In genomic region chr12:102633083-102633501, GRCm38 (mm10) we compare ENCODE assay signal across 11 mouse cellular contexts.
DNase-seq lines count a peak whose midpoint lies in the region; ATAC-seq and TF ChIP-seq lines count a peak whose summit lies in the region.
"Had no signal": no experiment of that assay in that cellular context is flagged by ENCODE, and none has a peak within 500 bp of the region (broad histone marks: within the 10 kb centered on the region; RNA-seq: fewer than 3 reads in every experiment).

No protein-coding gene starts in this region.

- H3K9ac ChIP-seq in hindbrain, postnatal 0 days (replicated peaks; ENCODE audit: low read length): no peak overlapping the region
- H3K9ac ChIP-seq in intestine, postnatal 0 days (ENCODE audit: low read depth, low read length): no peak overlapping the region
- H3K9ac ChIP-seq: liver, postnatal 0 days had no signal

- no peak overlapping the region for H3K4me2 ChIP-seq in hindbrain, postnatal 0 days (ENCODE audit: low read depth, low read length)
- no peak overlapping the region for H3K4me2 ChIP-seq in intestine, postnatal 0 days (replicated peaks; ENCODE audit: low read depth)

- H3K4me1 ChIP-seq in hindbrain, postnatal 0 days (ENCODE audit: insufficient read depth, low read length): peaks cover 16% of the 10 kb centered on the region; the same call in 1 of the 2 replicates
- H3K4me1 ChIP-seq in hindbrain, embryonic 10.5 days (replicated peaks): peaks cover 31% of the 10 kb centered on the region
- no peaks in the 10 kb centered on the region for H3K4me1 ChIP-seq in intestine, postnatal 0 days (replicated peaks; ENCODE audit: control insufficient read depth, insufficient read depth, low read length)

- H3K9me3 ChIP-seq in hindbrain, postnatal 0 days (ENCODE audit: low read length): no peaks in the 10 kb centered on the region
- H3K9me3 ChIP-seq in hindbrain, embryonic 10.5 days: no peaks in the 10 kb centered on the region
- H3K9me3 ChIP-seq in intestine, postnatal 0 days (ENCODE audit: control insufficient read depth): no peaks in the 10 kb centered on the region

- peak; percentile 33; the same call in 1 of the 2 replicates for ATAC-seq in hindbrain, postnatal 0 days
- ATAC-seq in megakaryocyte-erythroid progenitor cell, adult 5-6 weeks (replicated peaks; ENCODE audit: low FRiP score, low TSS enrichment, poor library complexity, severe bottlenecking): no peak
- ATAC-seq in intestine, postnatal 0 days: no peak
- ATAC-seq: liver, postnatal 0 days had no signal

- no peak for TF ChIP-seq CTCF in hindbrain, postnatal 0 days (IDR thresholded peaks at IDR 0.05; ENCODE audit: low read depth)
- no peak for TF ChIP-seq CTCF in intestine, postnatal 0 days (IDR thresholded peaks at IDR 0.05; ENCODE audit: low read depth)

- no peak overlapping the region for H3K27ac ChIP-seq in hindbrain, postnatal 0 days
- H3K27ac ChIP-seq in hindbrain, embryonic 10.5 days: no peak overlapping the region
- H3K27ac ChIP-seq in intestine, postnatal 0 days (ENCODE audit: low read depth, low read length): no peak overlapping the region; the same call in 1 of the 2 replicates

- H3K27me3 ChIP-seq in hindbrain, postnatal 0 days (ENCODE audit: insufficient read depth, low read length): no peaks in the 10 kb centered on the region
- H3K27me3 ChIP-seq in hindbrain, embryonic 10.5 days (ENCODE audit: insufficient read depth, poor library complexity, severe bottlenecking): no peaks in the 10 kb centered on the region
- no peaks in the 10 kb centered on the region for H3K27me3 ChIP-seq in intestine, postnatal 0 days (replicated peaks; ENCODE audit: control insufficient read depth, insufficient read depth, low read length)

- peak; percentile 77 for DNase-seq in hindbrain, postnatal 0 days (ENCODE audit: low spot score)
- no peak for DNase-seq in hindbrain, embryonic 10.5 days (ENCODE audit: low spot score)
- DNase-seq in MN1 (ENCODE audit: low spot score): peak; percentile 46
- DNase-seq in adrenal gland, postnatal 10 days: peak; percentile 80
- DNase-seq in kidney, adult 18-20 months: peak; percentile 68
- no peak for DNase-seq in embryo, embryonic 9.5 days (ENCODE audit: extremely low spot score)
- DNase-seq: heart, postnatal 36 days; liver, postnatal 0 days had no signal

- H3K36me3 ChIP-seq in hindbrain, postnatal 0 days (ENCODE audit: insufficient read depth, low read length): no peaks in the 10 kb centered on the region
- H3K36me3 ChIP-seq in hindbrain, embryonic 10.5 days: no peaks in the 10 kb centered on the region
- H3K36me3 ChIP-seq in intestine, postnatal 0 days (ENCODE audit: control insufficient read depth, insufficient read depth): peaks cover 4% of the 10 kb centered on the region; the same call in 1 of the 2 replicates
- H3K36me3 ChIP-seq: G1E had no signal

- 25% methylated on average over 4 of the region's 4 CpGs for WGBS in hindbrain, postnatal 0 days
- 57% methylated on average over 4 of the region's 4 CpGs for WGBS in hindbrain, embryonic 10.5 days
- 66% methylated on average over 4 of the region's 4 CpGs for WGBS in intestine, postnatal 0 days

- H3K4me3 ChIP-seq in hindbrain, postnatal 0 days (ENCODE audit: low read length): no peak overlapping the region
- H3K4me3 ChIP-seq in hindbrain, embryonic 10.5 days: no peak overlapping the region
- H3K4me3 ChIP-seq in intestine, postnatal 0 days (ENCODE audit: low read depth, low read length): no peak overlapping the region

Comparison
In these comparisons a context has a peak if more than half of its experiments do, and no peak if none do; other contexts are left out.
1. DNase-seq: peak in hindbrain, postnatal 0 days (single experiment), MN1 (single experiment), adrenal gland, postnatal 10 days (single experiment) and kidney, adult 18-20 months (single experiment); none in hindbrain, embryonic 10.5 days (single experiment) and embryo, embryonic 9.5 days (single experiment).